Mouse (Mus musculus) brain, embryonic 14.5 days (tissue): Measurements from ENCODE around the gene Dnah3.

Experiments
- CTCF ChIP-seq: fragments of 200-500 bp; IDR thresholded peaks from 2 replicates; pipeline ENCODE4 v1.5.1; 2012; ENCODE audit warnings: inconsistent platforms, mild to moderate bottlenecking, moderate library complexity, borderline replicate concordance; ENCODE audit not compliant: insufficient read depth, insufficient read length; ENCODE audit errors: extremely low read depth
- POLR2A ChIP-seq: fragments of 200-500 bp; IDR thresholded peaks from 2 replicates; pipeline ENCODE4 v1.6.1; 2012; ENCODE audit warnings: mild to moderate bottlenecking, inconsistent platforms, borderline replicate concordance; ENCODE audit not compliant: poor library complexity, insufficient read depth, insufficient read length, severe bottlenecking; ENCODE audit errors: extremely low read depth

DNA sequence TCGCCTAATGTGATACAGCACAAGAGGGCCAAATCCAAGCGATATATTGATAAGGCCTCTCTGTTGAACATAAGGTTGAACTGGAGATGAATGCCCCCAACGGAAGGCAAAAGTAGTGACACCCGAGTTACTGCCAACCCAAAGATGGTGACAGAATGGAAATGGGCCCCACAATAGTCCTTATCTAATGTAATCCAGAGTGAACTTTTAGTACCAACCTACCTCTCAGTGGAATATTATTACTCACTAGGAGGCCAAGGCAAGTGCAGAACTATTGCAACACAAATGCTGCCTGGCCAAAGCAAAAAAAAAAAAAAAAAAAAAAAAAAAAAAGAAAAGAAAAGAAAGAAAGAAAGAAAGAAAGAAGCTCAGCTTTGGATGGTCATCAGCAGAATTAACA is 202.3 kb downstream of the Dnah3 start:
- TF ChIP-seq POLR2A (no peak), CTCF (no peak)
